Mouse (Mus musculus) liver (tissue): Measurements from ENCODE around the gene Pcdh11x.
"Not testable (repeated sequence)": the region's sequence is repeated elsewhere in the genome, so short reads cannot be mapped to it uniquely, and the experiment has no call there.

Source experiments
- DNase-seq: peaks from one replicate; pipeline ENCODE4 v3.0.0-alpha.2; 2020; ENCODE audit warnings: mixed read lengths

Pcdh11x gene

GRCm38 (mm10) chrX:120290011-120290899 is at the start of gene Pcdh11x:
Gene Pcdh11x (plus strand): TSS chrX:120290259.
- peak; percentile 24 for DNase-seq

DNA sequence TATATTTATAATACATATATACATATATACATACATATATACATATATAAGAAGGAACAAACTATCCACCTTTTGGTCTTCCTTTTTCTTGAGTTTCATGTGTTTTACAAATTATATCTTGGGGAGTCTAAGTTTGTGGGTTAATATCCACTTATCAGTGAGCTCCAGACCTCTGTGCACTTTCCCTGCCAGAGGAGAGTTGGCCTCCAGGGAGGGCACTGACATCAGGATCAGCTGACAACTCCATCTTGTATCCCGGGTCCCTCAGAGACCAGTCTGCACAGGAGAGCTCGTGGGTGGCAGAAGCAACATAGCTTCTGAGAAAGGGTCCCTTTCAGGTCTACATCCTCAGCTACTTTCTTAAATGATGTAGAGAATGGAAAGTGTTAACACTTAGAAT is 30.0 kb upstream of the Pcdh11x start:
- no peak for DNase-seq

DNA sequence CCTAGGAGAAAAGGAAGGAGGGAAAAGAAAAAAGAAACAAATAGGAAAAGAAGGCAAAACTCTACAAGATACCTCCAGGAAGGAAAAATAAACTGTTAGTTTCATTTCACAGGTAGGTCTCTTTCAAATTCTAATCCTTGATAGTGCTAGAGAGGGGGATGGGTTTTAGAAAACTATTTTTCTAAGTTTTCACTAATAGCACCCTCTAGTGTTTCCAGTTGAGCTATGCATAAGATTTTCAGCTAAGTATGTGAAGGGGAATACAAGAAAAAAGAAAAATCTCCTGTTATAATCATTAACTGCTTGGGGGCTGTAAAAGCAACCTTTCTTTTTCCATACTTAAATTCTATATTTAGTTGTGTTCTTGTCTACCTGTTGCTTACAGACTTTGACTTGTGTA is 4.5 kb upstream of the Pcdh11x start:
- no peak for DNase-seq

GRCm38 (mm10) chrX:120287502-120287901 is 2.6 kb upstream of the Pcdh11x start:
- no peak for DNase-seq

GRCm38 (mm10) chrX:120290900-120291280 is 831 bp downstream of the Pcdh11x start:
- peak; percentile 2 for DNase-seq

DNA sequence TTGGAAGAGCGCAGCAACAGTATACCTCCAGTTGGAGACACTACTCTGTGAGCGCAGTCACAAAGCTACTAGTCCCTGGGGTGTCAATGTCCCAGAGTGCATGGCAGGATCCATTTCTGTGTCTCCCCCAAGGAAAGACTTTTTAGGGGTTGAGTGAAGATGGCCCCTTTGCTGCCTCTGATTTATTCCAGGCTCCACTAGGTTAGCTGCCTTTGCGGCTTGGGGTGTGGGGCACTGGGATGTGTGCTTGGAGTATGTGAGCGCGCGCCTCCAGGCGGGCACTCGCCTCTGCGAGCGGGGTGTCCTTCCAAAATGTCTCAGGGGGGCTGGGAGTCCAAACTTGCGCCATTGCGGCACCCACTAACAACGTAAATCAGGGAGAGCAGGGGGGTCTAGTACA is 1.6 kb downstream of the Pcdh11x start:
- peak; percentile 1 for DNase-seq

DNA sequence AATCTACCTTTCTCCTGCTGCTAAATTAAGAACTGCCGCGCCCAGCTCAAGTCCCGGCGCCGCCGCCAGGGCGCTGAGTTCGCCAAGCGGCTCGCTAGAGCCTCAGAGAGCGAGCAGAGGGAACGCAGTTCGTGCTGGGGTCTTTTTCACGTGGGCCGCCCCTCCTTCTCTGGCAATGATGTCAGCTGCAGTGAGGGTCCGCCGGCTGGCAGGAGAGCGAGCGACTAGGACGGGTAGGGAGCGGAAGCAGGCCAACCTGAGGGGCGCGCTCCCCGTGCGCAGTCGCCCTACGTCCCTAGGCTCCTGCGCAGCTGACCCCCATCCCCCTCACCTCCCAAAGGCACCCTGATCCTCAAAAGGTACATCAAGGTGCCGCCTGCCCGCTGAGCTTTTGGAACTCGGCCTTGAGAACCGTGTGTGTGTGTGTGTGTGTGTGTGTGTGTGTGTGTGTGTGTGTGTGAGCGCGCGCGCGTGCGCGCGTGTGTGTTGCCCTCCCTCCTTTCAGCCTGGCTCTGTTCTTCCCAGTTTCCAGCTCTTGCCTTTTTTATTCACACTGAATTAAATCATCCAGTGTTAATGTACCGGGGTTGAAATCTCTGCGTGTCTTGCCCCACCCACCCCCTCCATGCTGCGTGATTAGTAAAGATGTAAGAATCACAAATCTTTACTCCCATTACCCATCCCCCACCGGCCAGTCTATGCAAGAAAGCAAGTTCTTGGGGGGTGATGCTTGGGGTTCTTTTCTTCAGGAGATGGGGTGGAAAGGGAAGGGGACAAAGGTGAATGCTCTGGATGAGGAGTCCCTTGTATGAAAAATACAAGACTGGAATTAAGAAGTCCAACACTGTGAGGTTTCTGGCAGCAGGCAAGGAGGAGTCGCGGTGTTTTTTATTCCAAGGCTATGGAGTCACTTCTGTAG is 3.0 kb downstream of the Pcdh11x start:
- peak; percentile 11 for DNase-seq

- no peak for DNase-seq
These were observed 11.6 kb downstream of the Pcdh11x start for GRCm38 (mm10) chrX:120301469-120302175.

DNA sequence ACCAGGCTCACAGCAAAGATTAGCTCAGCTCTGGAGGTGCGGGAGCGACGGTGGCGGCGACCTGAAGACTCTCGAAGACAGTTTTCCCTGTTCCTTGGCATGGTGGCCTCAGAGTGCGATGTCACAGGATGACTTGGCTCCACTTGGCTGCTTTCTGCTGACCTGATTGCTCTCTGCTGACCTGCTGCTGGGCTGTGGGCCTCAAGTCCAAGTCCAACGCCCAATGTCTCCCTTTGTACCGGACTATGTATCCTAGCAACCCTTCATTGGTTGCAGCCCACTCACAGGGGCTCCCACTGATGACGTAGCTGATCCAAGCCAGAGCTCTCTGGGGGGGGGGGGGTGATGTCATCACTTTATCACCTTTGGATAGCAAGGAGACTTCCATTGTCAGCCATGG is 22.9 kb downstream of the Pcdh11x start, which contains the start of gene H2afb3:
Gene H2afb3, minus strand, starts transcription at position 101 of the 400 bp plus-strand sequence.
- DNase-seq, result not testable (repeated sequence)

GRCm38 (mm10) chrX:120466225-120466624 is 176.2 kb downstream of the Pcdh11x start:
- no peak for DNase-seq

DNA sequence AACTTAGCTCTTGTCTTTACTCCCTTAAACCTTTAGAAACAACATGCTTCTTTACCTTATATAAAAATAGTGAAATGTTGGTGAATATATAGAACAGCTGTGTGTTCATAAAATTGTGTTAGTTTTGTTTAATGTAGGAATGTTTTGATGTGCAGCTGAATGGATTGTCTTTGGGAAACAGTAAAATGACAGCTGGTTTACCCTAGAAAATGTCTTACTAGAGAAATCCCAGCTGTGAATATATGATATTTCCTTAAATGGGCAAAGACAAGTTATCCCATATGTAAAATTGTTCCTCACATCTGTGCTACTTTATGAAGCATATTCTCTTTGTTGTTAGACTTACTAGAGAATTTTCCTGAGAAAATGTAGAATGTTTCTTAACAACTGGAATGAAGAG is 196.4 kb downstream of the Pcdh11x start:
- DNase-seq, result no peak

- no peak for DNase-seq
These were observed 234.9 kb downstream of the Pcdh11x start for GRCm38 (mm10) chrX:120524986-120525385.

DNA sequence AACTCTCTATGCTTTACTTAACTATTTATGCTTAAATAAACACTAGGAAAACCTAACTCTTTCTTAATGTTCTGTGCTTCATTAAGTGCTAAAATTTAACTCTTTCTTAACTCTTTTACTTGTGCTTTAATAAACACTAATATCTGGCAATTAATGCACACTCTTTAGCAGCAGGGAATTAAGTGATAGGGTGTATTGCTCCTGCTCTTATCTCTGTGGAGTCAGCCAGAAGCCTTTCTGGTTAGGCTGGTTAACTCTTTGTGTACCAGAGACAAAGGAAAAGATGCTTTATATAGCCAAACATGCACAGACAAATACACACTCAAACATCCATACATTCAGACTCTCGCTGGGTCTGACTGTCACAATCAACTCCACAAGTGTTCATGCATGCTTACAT is 309.2 kb downstream of the Pcdh11x start:
- DNase-seq, result no peak

- no peak for DNase-seq
These were observed 328.4 kb downstream of the Pcdh11x start for GRCm38 (mm10) chrX:120618460-120618859.

DNA sequence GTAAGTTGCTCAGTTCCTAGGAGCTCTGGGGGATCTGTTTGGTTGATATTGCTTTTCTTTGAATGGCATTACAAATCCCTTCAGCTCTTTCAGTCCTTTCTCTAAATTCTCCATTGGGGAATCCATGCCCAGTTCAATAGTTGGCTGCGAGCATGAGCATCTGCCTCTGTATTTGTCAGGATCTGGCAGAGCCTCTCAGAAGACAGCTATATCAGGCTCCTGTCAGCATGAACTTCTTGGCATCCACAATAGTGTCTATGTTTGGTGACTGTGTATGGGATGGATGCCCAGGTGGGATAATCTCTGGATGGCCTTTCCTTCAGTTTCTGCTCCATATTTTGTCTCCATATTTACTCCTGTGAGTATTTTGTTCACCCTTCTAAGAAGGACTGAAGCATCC is 380.2 kb downstream of the Pcdh11x start:
- DNase-seq, result not testable (repeated sequence)

GRCm38 (mm10) chrX:120734144-120734543 is 444.1 kb downstream of the Pcdh11x start:
- no peak for DNase-seq

GRCm38 (mm10) chrX:120735792-120736191 is 445.7 kb downstream of the Pcdh11x start:
- no peak for DNase-seq

GRCm38 (mm10) chrX:120944556-120944955 is 654.5 kb downstream of the Pcdh11x start:
- DNase-seq, result no peak
